Mouse (Mus musculus) testis, adult 2 months (tissue): ENCODE data around the gene Baiap3.

ENCODE experiments used
- CTCF ChIP-seq: fragments of 200-500 bp; IDR thresholded peaks from 2 replicates; pipeline ENCODE4 v1.5.1; 2012; ENCODE audit warnings: low read depth, mild to moderate bottlenecking, inconsistent platforms, low read length, moderate library complexity; ENCODE audit not compliant: control insufficient read depth, insufficient read depth, insufficient replicate concordance
- POLR2A ChIP-seq: fragments of 200-500 bp; IDR thresholded peaks from 2 replicates; pipeline ENCODE4 v1.6.1; 2012; ENCODE audit warnings: low read depth, mild to moderate bottlenecking, inconsistent platforms, low read length, moderate library complexity; ENCODE audit not compliant: control insufficient read depth

GRCm38 (mm10) chr17:25210006-25210405 lies 46.2 kb downstream of the Baiap3 start:
- TF ChIP-seq CTCF (no peak), POLR2A (no peak)
